Mouse (Mus musculus): Measurements from ENCODE around the gene Lgi2. TPM values are rescaled to one million over a fixed set of nuclear protein-coding genes. Genes with fewer than 3 reads are reported as not detected.
A peak's percentile ranks its signal among the peaks of the same experiment; 100 is the strongest.

Lgi2 gene
- total RNA-seq, 4 experiments from 2014 or later, result 0.34 to 0.91 (median 0.55) TPM

GRCm38 (mm10) chr5:52534798-52535590 is 31.3 kb downstream of the Lgi2 start:
- no peak for DNase-seq

- DNase-seq, result no peak
Observed at GRCm38 (mm10) chr5:52533705-52534104, 32.6 kb downstream of the Lgi2 start.

GRCm38 (mm10) chr5:52528545-52528944 is 37.7 kb downstream of the Lgi2 start:
- no peak for DNase-seq

GRCm38 (mm10) chr5:52526324-52526986 is 39.8 kb downstream of the Lgi2 start:
- DNase-seq, result no peak

- no peak for DNase-seq
Observed at GRCm38 (mm10) chr5:52524207-52524606, 42.1 kb downstream of the Lgi2 start.

GRCm38 (mm10) chr5:52519921-52520320 is 46.3 kb downstream of the Lgi2 start:
- DNase-seq, result no peak

GRCm38 (mm10) chr5:52516072-52516476 is 50.2 kb downstream of the Lgi2 start:
- DNase-seq, result no peak

- peak; percentile 20 for DNase-seq
Observed at GRCm38 (mm10) chr5:52515246-52516021, 50.8 kb downstream of the Lgi2 start.

- DNase-seq, result no peak
Observed at GRCm38 (mm10) chr5:52511089-52511488, 55.2 kb downstream of the Lgi2 start.

- DNase-seq, result no peak
Observed at GRCm38 (mm10) chr5:52509416-52509815, 56.8 kb downstream of the Lgi2 start.

GRCm38 (mm10) chr5:52504666-52505065 is 61.6 kb downstream of the Lgi2 start:
- no peak for DNase-seq

GRCm38 (mm10) chr5:52504148-52504547 is 62.1 kb downstream of the Lgi2 start:
- DNase-seq, result no peak

- DNase-seq, result no peak
Observed at GRCm38 (mm10) chr5:52495671-52496070, 70.6 kb downstream of the Lgi2 start.

- DNase-seq, result no peak
Observed at GRCm38 (mm10) chr5:52491496-52491895, 74.8 kb downstream of the Lgi2 start.

- DNase-seq, result no peak
Observed at GRCm38 (mm10) chr5:52487559-52488430, 78.5 kb downstream of the Lgi2 start.

Other genes starting within 250 kb of the Lgi2 start
- 100 to 1,000 TPM; 166 to 277 (median 208) TPM for gene Sod3, start 202.7 kb downstream of the Lgi2 start, total RNA-seq (2022)
- 10 to 100 TPM in 3 of 4 experiments, 1 to 10 TPM in 1; 8.9 to 16.8 (median 13.3) TPM for gene Ccdc149, start 94.9 kb downstream of the Lgi2 start, total RNA-seq (2022)
- gene Sepsecs, start 103.2 kb upstream of the Lgi2 start, total RNA-seq (2022), result 10 to 100 TPM; 17.6 to 22.4 (median 18.1) TPM
- 10 to 100 TPM in 1 of 4 experiments, 1 to 10 TPM in 3; 7.2 to 12.3 (median 8.7) TPM for gene Pi4k2b, start 175.1 kb upstream of the Lgi2 start, total RNA-seq (2022)
- gene Zcchc4, start 208.9 kb upstream of the Lgi2 start, total RNA-seq (2022), result 10 to 100 TPM; 12.1 to 17.7 (median 14.3) TPM